21 mouse cellular contexts compared by ENCODE assay signal in the genomic region with DNA sequence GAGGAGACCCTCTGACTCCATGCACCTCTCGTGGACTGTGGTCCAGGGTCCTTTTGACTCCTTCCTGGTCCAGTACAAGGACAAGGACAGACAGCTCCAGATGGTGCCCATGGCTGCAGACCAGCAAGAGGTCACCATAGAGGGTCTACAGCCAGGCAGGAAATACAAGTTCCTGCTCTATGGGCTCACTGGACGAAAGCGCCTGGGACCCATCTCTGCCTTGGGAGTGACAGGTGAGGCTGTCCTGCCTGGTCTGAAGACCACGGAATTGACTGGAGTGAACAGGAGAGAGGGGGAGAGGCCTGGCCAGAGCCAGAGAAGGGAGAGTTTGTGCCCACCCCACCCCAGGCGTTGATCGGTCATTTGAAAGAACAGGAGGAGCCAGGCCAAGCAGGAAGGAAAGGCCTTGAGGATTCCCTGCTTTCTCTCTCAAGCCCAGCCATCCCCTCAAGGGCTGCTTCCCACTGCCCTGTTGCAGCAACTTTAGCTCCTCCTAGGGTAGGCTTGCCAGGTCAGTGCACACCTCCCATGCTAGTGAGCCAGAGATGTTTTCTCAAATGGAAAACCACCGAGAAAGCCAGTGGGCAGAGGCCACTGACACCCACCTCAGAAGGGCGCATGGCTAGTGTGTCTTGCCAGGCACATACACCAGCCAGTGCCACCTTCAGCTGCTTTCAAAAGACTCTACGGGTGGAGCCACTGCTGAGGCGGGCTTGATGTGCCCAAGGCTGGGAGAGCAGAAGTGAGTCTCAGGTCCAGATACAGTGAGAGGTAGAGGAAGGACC. TPM values are rescaled to one million over a fixed set of nuclear protein-coding genes. Genes with fewer than 3 reads are reported as not detected.
DNase-seq lines count a peak whose midpoint lies in the region; ATAC-seq and TF ChIP-seq lines count a peak whose summit lies in the region.
"Not testable (repeated sequence)": the region's sequence is repeated elsewhere in the genome, so short reads cannot be mapped to it uniquely, and the experiment has no call there.
"Had no signal": no experiment of that assay in that cellular context is flagged by ENCODE, and none has a peak within 500 bp of the region (broad histone marks: within the 10 kb centered on the region; RNA-seq: fewer than 3 reads in every experiment).

No protein-coding gene starts in this region.

- not testable (repeated sequence) for H3K4me3 ChIP-seq in embryonic facial prominence, embryonic 10.5 days; limb, embryonic 10.5 days; stomach, postnatal 0 days (ENCODE audit: low read depth, low read length)

- not testable (repeated sequence) for H3K27me3 ChIP-seq in embryonic facial prominence, embryonic 10.5 days (replicated peaks; ENCODE audit: low read depth, poor library complexity, severe bottlenecking); limb, embryonic 10.5 days (ENCODE audit: low read depth, poor library complexity, severe bottlenecking); stomach, postnatal 0 days (ENCODE audit: control insufficient read depth, insufficient read depth, low read length)

- H3K4me2 ChIP-seq in stomach, postnatal 0 days (replicated peaks; ENCODE audit: low read depth): not testable (repeated sequence)

- peak; percentile 80 to 91 for DNase-seq in adrenal gland, adult (ENCODE audit: inconsistent age in 2 of 2, low spot score in 1 of 2)
- peak; percentile 74 for DNase-seq in adrenal gland, adult 8-10 months
- peak; percentile 68 for DNase-seq in adrenal gland, postnatal 14 days
- DNase-seq in embryonic facial prominence, embryonic 10.5 days (ENCODE audit: low spot score): peak; percentile 6
- peak; percentile 65 for DNase-seq in heart, adult 11 months
- peak; percentile 19 for DNase-seq in limb, embryonic 10.5 days (ENCODE audit: low spot score)
- DNase-seq in stomach, postnatal 0 days (ENCODE audit: low spot score): peak; percentile 9

- not testable (repeated sequence) for ATAC-seq in stomach, postnatal 0 days (ENCODE audit: low FRiP score, low TSS enrichment)

- not testable (repeated sequence) for TF ChIP-seq CTCF in stomach, postnatal 0 days (IDR thresholded peaks at IDR 0.05; ENCODE audit: low read depth)

- H3K9me3 ChIP-seq in embryonic facial prominence, embryonic 10.5 days; limb, embryonic 10.5 days (replicated peaks); stomach, postnatal 0 days (ENCODE audit: control insufficient read depth, low read length): not testable (repeated sequence)

- H3K9ac ChIP-seq in stomach, postnatal 0 days (ENCODE audit: low read length): not testable (repeated sequence)

- 84% methylated on average over 10 of the region's 10 CpGs for WGBS in embryonic facial prominence, embryonic 10.5 days
- 84% methylated on average over 10 of the region's 10 CpGs for WGBS in limb, embryonic 10.5 days
- WGBS in stomach, postnatal 0 days: 85% methylated on average over 10 of the region's 10 CpGs

- H3K36me3 ChIP-seq in embryonic facial prominence, embryonic 10.5 days (replicated peaks); limb, embryonic 10.5 days; stomach, postnatal 0 days (ENCODE audit: control insufficient read depth, insufficient read depth, low read length): not testable (repeated sequence)

- TF ChIP-seq EP300 in stomach, postnatal 0 days (optimal IDR thresholded peaks at IDR 0.05): not testable (repeated sequence)

- H3K4me1 ChIP-seq in embryonic facial prominence, embryonic 10.5 days; limb, embryonic 10.5 days; stomach, postnatal 0 days (replicated peaks; ENCODE audit: control insufficient read depth, insufficient read depth): not testable (repeated sequence)

- H3K27ac ChIP-seq in embryonic facial prominence, embryonic 10.5 days (replicated peaks); limb, embryonic 10.5 days; stomach, postnatal 0 days (replicated peaks): not testable (repeated sequence)

RNA-seq across cellular contexts. Expression of a gene that starts 7.0 kb away (rescaled TPM):
- over 10,000 TPM in 2 of 4 experiments, 1,000 to 10,000 TPM in 2; 6,868 to 18,233 (median 12,184) TPM for total RNA-seq in adrenal gland, adult 8-10 months (2022)
- 3,653 and 3,825 TPM in 2 replicates for total RNA-seq in adrenal gland, postnatal 14 days (2021)
- polyA plus RNA-seq in embryonic facial prominence, embryonic 10.5 days (2016; fragmentation: Nextera tagmentation; extraction: Ambion mirVana): not detected in 2 replicates
- not detected in 2 replicates for polyA plus RNA-seq in limb, embryonic 10.5 days (2016; fragmentation: Nextera tagmentation; extraction: Ambion mirVana)
- 0.06 TPM in 1 of 2 replicates, not detected in the other for polyA plus RNA-seq in stomach, postnatal 0 days (2015; fragmentation: Nextera tagmentation; extraction: Ambion mirVana)
- total RNA-seq: CH12.LX; forebrain, postnatal 0 days; G1E had no signal
- polyA plus RNA-seq: activated CD4-positive, CD25-positive, alpha-beta regulatory T cell, adult 4 months; CD4-positive, CD25-positive, alpha-beta regulatory T cell, adult 4 months; cerebellum, adult 2 months; cortical plate, adult 2 months; embryonic facial prominence, embryonic 11.5 days; embryonic facial prominence, embryonic 13.5 days; erythroblast, embryonic 14.5 days; forebrain, embryonic 10.5 days; forebrain, embryonic 13.5 days; forebrain, embryonic 15.5 days; forebrain, postnatal 0 days; G1E; Patski had no signal

RNA-seq across cellular contexts. Expression of a gene that starts 39.3 kb away (rescaled TPM):
- total RNA-seq in adrenal gland, adult 8-10 months (2022): 10 to 100 TPM; 43.2 to 75.9 (median 64.6) TPM
- 38.0 and 38.6 TPM in 2 replicates for total RNA-seq in adrenal gland, postnatal 14 days (2021)
- polyA plus RNA-seq in embryonic facial prominence, embryonic 10.5 days (2016; fragmentation: Nextera tagmentation; extraction: Ambion mirVana): 24.6 and 26.4 TPM in 2 replicates
- 23.3 and 28.6 TPM in 2 replicates for polyA plus RNA-seq in limb, embryonic 10.5 days (2016; fragmentation: Nextera tagmentation; extraction: Ambion mirVana)
- 20.8 and 23.1 TPM in 2 replicates for polyA plus RNA-seq in stomach, postnatal 0 days (2015; fragmentation: Nextera tagmentation; extraction: Ambion mirVana)

RNA-seq across cellular contexts. Expression of a gene that starts 39.4 kb away (rescaled TPM):
- 10 to 100 TPM; 48.2 to 76.5 (median 67.0) TPM for total RNA-seq in adrenal gland, adult 8-10 months (2022)
- total RNA-seq in adrenal gland, postnatal 14 days (2021): 65.0 and 65.5 TPM in 2 replicates
- polyA plus RNA-seq in embryonic facial prominence, embryonic 10.5 days (2016; fragmentation: Nextera tagmentation; extraction: Ambion mirVana): 78.1 and 88.8 TPM in 2 replicates
- 77.5 and 83.5 TPM in 2 replicates for polyA plus RNA-seq in limb, embryonic 10.5 days (2016; fragmentation: Nextera tagmentation; extraction: Ambion mirVana)
- polyA plus RNA-seq in stomach, postnatal 0 days (2015; fragmentation: Nextera tagmentation; extraction: Ambion mirVana): 29.6 and 32.2 TPM in 2 replicates

RNA-seq across cellular contexts. Expression of a gene that starts 52.6 kb away (rescaled TPM):
- total RNA-seq in adrenal gland, adult 8-10 months (2022): 10 to 100 TPM; 67.2 to 85.0 (median 83.5) TPM
- total RNA-seq in adrenal gland, postnatal 14 days (2021): 55.0 and 60.0 TPM in 2 replicates
- polyA plus RNA-seq in embryonic facial prominence, embryonic 10.5 days (2016; fragmentation: Nextera tagmentation; extraction: Ambion mirVana): 57.1 and 57.3 TPM in 2 replicates
- 57.5 and 65.0 TPM in 2 replicates for polyA plus RNA-seq in limb, embryonic 10.5 days (2016; fragmentation: Nextera tagmentation; extraction: Ambion mirVana)
- polyA plus RNA-seq in stomach, postnatal 0 days (2015; fragmentation: Nextera tagmentation; extraction: Ambion mirVana): 22.5 and 23.6 TPM in 2 replicates

RNA-seq across cellular contexts. Expression of a gene that starts 52.8 kb away (rescaled TPM):
- total RNA-seq in adrenal gland, adult 8-10 months (2022): 10 to 100 TPM; 41.7 to 59.8 (median 53.8) TPM
- 54.4 and 58.4 TPM in 2 replicates for total RNA-seq in adrenal gland, postnatal 14 days (2021)
- 129 and 144 TPM in 2 replicates for polyA plus RNA-seq in embryonic facial prominence, embryonic 10.5 days (2016; fragmentation: Nextera tagmentation; extraction: Ambion mirVana)
- polyA plus RNA-seq in limb, embryonic 10.5 days (2016; fragmentation: Nextera tagmentation; extraction: Ambion mirVana): 151 and 155 TPM in 2 replicates
- 50.0 and 53.8 TPM in 2 replicates for polyA plus RNA-seq in stomach, postnatal 0 days (2015; fragmentation: Nextera tagmentation; extraction: Ambion mirVana)

Comparison
In these comparisons a context has a peak if more than half of its experiments do, and no peak if none do; other contexts are left out.
1. DNase-seq: peak in every context shown above with its lines; median percentile 86 in adrenal gland, adult; 74 in adrenal gland, adult 8-10 months; 68 in adrenal gland, postnatal 14 days; 65 in heart, adult 11 months; 19 in limb, embryonic 10.5 days; 9 in stomach, postnatal 0 days; 6 in embryonic facial prominence, embryonic 10.5 days.